In the genomic region with DNA sequence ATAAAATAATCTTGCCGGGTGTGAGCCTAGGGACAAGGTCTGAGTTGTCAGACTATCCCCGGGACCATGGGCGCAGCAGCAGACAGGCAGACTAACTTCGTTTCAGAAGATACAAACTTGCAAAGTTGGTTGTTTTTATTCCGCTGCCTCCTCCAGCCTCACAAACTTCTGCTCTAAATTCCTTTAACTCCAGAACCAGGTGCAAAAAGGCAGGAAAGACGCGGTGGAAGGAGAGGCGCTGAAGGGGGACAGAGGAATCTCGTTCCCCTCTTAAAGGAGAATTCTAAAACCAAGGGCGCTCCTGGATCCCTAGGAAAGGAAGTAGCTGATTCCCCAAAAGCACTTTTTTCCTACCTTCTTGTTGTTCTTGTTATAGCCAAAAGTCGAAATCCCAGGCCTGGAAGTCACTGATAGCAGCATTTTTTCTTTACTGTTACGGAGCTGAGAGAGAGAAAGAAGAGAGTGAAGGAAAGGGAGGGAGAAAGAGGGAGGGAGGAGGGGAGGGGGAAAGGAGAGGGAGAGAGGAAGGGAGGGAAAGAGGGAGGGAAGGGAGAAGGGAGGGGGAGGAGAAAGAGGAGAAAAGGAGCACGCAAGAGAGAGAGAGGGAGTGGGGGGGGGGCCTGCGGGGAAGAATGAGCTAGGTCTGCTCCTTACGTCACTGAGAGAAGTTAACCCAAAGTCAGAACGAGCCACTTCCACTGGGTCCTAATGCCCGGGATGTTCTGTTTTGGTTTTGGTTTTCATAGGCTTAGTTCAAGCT, we compare ENCODE assay signal across 8 mouse cellular contexts. TPM values are rescaled to one million over a fixed set of nuclear protein-coding genes. Genes with fewer than 3 reads are reported as not detected.
DNase-seq lines count a peak whose midpoint lies in the region; ATAC-seq and TF ChIP-seq lines count a peak whose summit lies in the region.

No protein-coding gene starts in this region.

- under 1% methylated on average over 17 of the region's 17 CpGs for WGBS in forebrain, embryonic 14.5 days
- under 1% methylated on average over 17 of the region's 17 CpGs for WGBS in lung, embryonic 14.5 days
- under 1% methylated on average over 17 of the region's 17 CpGs for WGBS in neural tube, embryonic 15.5 days
- WGBS in thymus, adult 2 months: under 1% methylated on average over 17 of the region's 17 CpGs

- no peak for TF ChIP-seq CTCF in MEL (IDR thresholded peaks at IDR 0.05 in 2 of 3, conservative IDR thresholded peaks at IDR 0.05 in 1 of 3; ENCODE audit: control insufficient read depth in 1 of 3, insufficient read depth in 1 of 3, low read depth in 2 of 3, low read length in 3 of 3, poor library complexity in 1 of 3, severe bottlenecking in 1 of 3)
- no peak for TF ChIP-seq CTCF in lung, embryonic 14.5 days (IDR thresholded peaks at IDR 0.05; ENCODE audit: low read depth)
- no peak for TF ChIP-seq CTCF in thymus, adult 2 months (IDR thresholded peaks at IDR 0.05; ENCODE audit: borderline replicate concordance, control insufficient read depth, extremely low read depth, insufficient read depth, low read length, poor library complexity)

- peaks cover 2% of the 10 kb centered on the region; the same call in 1 of the 2 replicates for H3K79me2 ChIP-seq in MEL (ENCODE audit: control insufficient read depth, insufficient read depth, low read length, poor library complexity)

- peak overlapping the region; percentile 90 to 94 for H3K4me3 ChIP-seq in MEL (ENCODE audit: control insufficient read depth in 1 of 2, insufficient read depth in 1 of 2, low read depth in 2 of 2, low read length in 2 of 2)
- H3K4me3 ChIP-seq in forebrain, embryonic 14.5 days (ENCODE audit: low read depth, low read length): peak overlapping the region; percentile 36
- peak overlapping the region; percentile 70 for H3K4me3 ChIP-seq in lung, embryonic 14.5 days (ENCODE audit: low read depth, low read length)
- peak overlapping the region; percentile 49 for H3K4me3 ChIP-seq in neural tube, embryonic 15.5 days (replicated peaks)
- peak overlapping the region; percentile 87 for H3K4me3 ChIP-seq in thymus, adult 2 months (ENCODE audit: control insufficient read depth, insufficient read depth, low read length)

- no peaks in the 10 kb centered on the region for H3K27me3 ChIP-seq in MEL (ENCODE audit: control insufficient read depth in 1 of 2, insufficient read depth in 2 of 2, low read length in 2 of 2)
- no peaks in the 10 kb centered on the region for H3K27me3 ChIP-seq in forebrain, embryonic 14.5 days (replicated peaks; ENCODE audit: control insufficient read depth, insufficient read depth, low read length)
- H3K27me3 ChIP-seq in lung, embryonic 14.5 days (ENCODE audit: insufficient read depth, low read length): no peaks in the 10 kb centered on the region
- H3K27me3 ChIP-seq in neural tube, embryonic 15.5 days (replicated peaks): no peaks in the 10 kb centered on the region
- H3K27me3 ChIP-seq in thymus, adult 2 months (ENCODE audit: control insufficient read depth, insufficient read depth, low read length): no peaks in the 10 kb centered on the region

- H3K9me3 ChIP-seq in MEL (replicated peaks; ENCODE audit: insufficient read depth, low read length): no peaks in the 10 kb centered on the region
- no peaks in the 10 kb centered on the region for H3K9me3 ChIP-seq in forebrain, embryonic 14.5 days (replicated peaks; ENCODE audit: control insufficient read depth, low read length)
- H3K9me3 ChIP-seq in lung, embryonic 14.5 days (ENCODE audit: low read depth, low read length): no peaks in the 10 kb centered on the region
- no peaks in the 10 kb centered on the region for H3K9me3 ChIP-seq in neural tube, embryonic 15.5 days (replicated peaks)

- DNase-seq in MEL (ENCODE audit: low read depth, low spot score): peak; percentile 89
- peak; percentile 57 for DNase-seq in cerebellum, adult 11-12 months
- DNase-seq in forebrain, embryonic 14.5 days (ENCODE audit: low spot score): peak; percentile 92
- peak; percentile 64 for DNase-seq in heart, postnatal 4 days
- DNase-seq in layer of hippocampus, adult 11-12 months (ENCODE audit: low spot score): peak; percentile 46
- DNase-seq in lung, embryonic 14.5 days: peak; percentile 92
- peak; percentile 70 for DNase-seq in thymus, adult 2 months

- H3K4me1 ChIP-seq in MEL (ENCODE audit: control insufficient read depth in 1 of 2, insufficient read depth in 2 of 2, low read length in 2 of 2): peaks cover 0 to 6% of the 10 kb centered on the region in 2 experiments; a peak in 1 of 4 replicates
- peaks cover 8% of the 10 kb centered on the region; the same call in 1 of the 2 replicates for H3K4me1 ChIP-seq in forebrain, embryonic 14.5 days (ENCODE audit: control insufficient read depth, insufficient read depth, low read length)
- H3K4me1 ChIP-seq in lung, embryonic 14.5 days (ENCODE audit: insufficient read depth): peaks cover 10% of the 10 kb centered on the region
- peaks cover 11% of the 10 kb centered on the region for H3K4me1 ChIP-seq in neural tube, embryonic 15.5 days
- peaks cover 6% of the 10 kb centered on the region for H3K4me1 ChIP-seq in thymus, adult 2 months (replicated peaks; ENCODE audit: control insufficient read depth, insufficient read depth, low read length)

- ATAC-seq in forebrain, embryonic 14.5 days: peak; percentile 92
- ATAC-seq in lung, embryonic 14.5 days (ENCODE audit: insufficient read depth): peak; percentile 84
- ATAC-seq in neural tube, embryonic 15.5 days (ENCODE audit: low FRiP score): peak; percentile 87

- TF ChIP-seq RAD21 in MEL (IDR thresholded peaks at IDR 0.05; ENCODE audit: low read depth, low read length): no peak

- H3K27ac ChIP-seq in MEL (ENCODE audit: control insufficient read depth, low read depth, low read length): peak overlapping the region; percentile 43
- H3K27ac ChIP-seq in forebrain, embryonic 14.5 days (ENCODE audit: low read depth, low read length): no peak overlapping the region
- H3K27ac ChIP-seq in lung, embryonic 14.5 days (ENCODE audit: low read depth): peak overlapping the region; percentile 89
- H3K27ac ChIP-seq in neural tube, embryonic 15.5 days (replicated peaks): peak overlapping the region; percentile 78
- H3K27ac ChIP-seq in thymus, adult 2 months (ENCODE audit: control insufficient read depth, insufficient read depth, low read length): peak overlapping the region; percentile 12; the same call in 1 of the 2 replicates

- H3K36me3 ChIP-seq in MEL (ENCODE audit: control insufficient read depth in 1 of 2, insufficient read depth in 2 of 2, low read length in 2 of 2): peaks cover 0 to 8% of the 10 kb centered on the region in 2 experiments; a peak in 2 of 4 replicates
- no peaks in the 10 kb centered on the region for H3K36me3 ChIP-seq in forebrain, embryonic 14.5 days (ENCODE audit: control insufficient read depth, insufficient read depth, low read length)
- no peaks in the 10 kb centered on the region for H3K36me3 ChIP-seq in lung, embryonic 14.5 days (ENCODE audit: insufficient read depth)
- no peaks in the 10 kb centered on the region for H3K36me3 ChIP-seq in neural tube, embryonic 15.5 days
- H3K36me3 ChIP-seq in thymus, adult 2 months (ENCODE audit: control insufficient read depth, insufficient read depth, low read length): no peaks in the 10 kb centered on the region

- peak; percentile 20 to 59; a peak in 3 of 4 replicates for TF ChIP-seq EP300 in MEL (IDR thresholded peaks at IDR 0.05; ENCODE audit: low read depth in 1 of 2, low read length in 2 of 2)

- H3K9ac ChIP-seq in MEL (ENCODE audit: control insufficient read depth, low read depth, low read length, poor library complexity, severe bottlenecking): peak overlapping the region; percentile 76
- peak overlapping the region; percentile 52 for H3K9ac ChIP-seq in forebrain, embryonic 14.5 days (ENCODE audit: low read length)
- peak overlapping the region; percentile 63 for H3K9ac ChIP-seq in lung, embryonic 14.5 days
- peak overlapping the region; percentile 57 for H3K9ac ChIP-seq in neural tube, embryonic 15.5 days (replicated peaks)

- peak overlapping the region; percentile 65 for H3K4me2 ChIP-seq in forebrain, embryonic 14.5 days (ENCODE audit: low read length)
- H3K4me2 ChIP-seq in lung, embryonic 14.5 days: peak overlapping the region; percentile 82
- peak overlapping the region; percentile 79 for H3K4me2 ChIP-seq in neural tube, embryonic 15.5 days

- TF ChIP-seq POLR2A in MEL (IDR thresholded peaks at IDR 0.05; ENCODE audit: control insufficient read depth in 1 of 2, insufficient read depth in 1 of 2, low read depth in 1 of 2, low read length in 2 of 2, poor library complexity in 1 of 2): no peak; a peak in 1 of 4 replicates
- TF ChIP-seq POLR2A in thymus, adult 2 months (IDR thresholded peaks at IDR 0.05; ENCODE audit: control insufficient read depth, extremely low read depth, insufficient read depth, low read length, poor library complexity): no peak

RNA-seq across cellular contexts. Expression of gene Rbms2, which starts 3.9 kb away (rescaled TPM):
- total RNA-seq in MEL (2012; rRNA removed): 5.1 and 5.8 TPM in 2 replicates
- 10 to 100 TPM in 1 of 2 experiments, not detected in 1; 23.5 TPM for polyA plus RNA-seq in MEL (2012; ENCODE audit: insufficient read depth in 1 of 2, insufficient read length in 2 of 2, low read depth in 1 of 2, low replicate concordance in 2 of 2, missing spikeins in 1 of 2)
- 7.4 and 9.6 TPM in 2 replicates for polyA plus RNA-seq in forebrain, embryonic 14.5 days (2014; fragmentation: Nextera tagmentation; extraction: Ambion mirVana)
- 10 to 100 TPM; 95.9 to 97.3 TPM for total RNA-seq in heart, postnatal 4 days (2021)
- 26.5 and 27.6 TPM in 2 replicates for polyA plus RNA-seq in lung, embryonic 14.5 days (2014; fragmentation: Nextera tagmentation; extraction: Ambion mirVana)
- polyA plus RNA-seq in neural tube, embryonic 15.5 days (2015; fragmentation: Nextera tagmentation; extraction: Ambion mirVana): 6.5 and 12.7 TPM in 2 replicates
- polyA plus RNA-seq in thymus, adult 2 months (2012; rRNA removed): 65.3 and 76.2 TPM in 2 replicates

RNA-seq across cellular contexts. Expression of gene Gls2, which starts 18.1 kb away (rescaled TPM):
- 11.8 and 15.6 TPM in 2 replicates for total RNA-seq in MEL (2012; rRNA removed)
- polyA plus RNA-seq in MEL (2012; ENCODE audit: insufficient read depth in 1 of 2, insufficient read length in 2 of 2, low read depth in 1 of 2, low replicate concordance in 2 of 2, missing spikeins in 1 of 2): 10 to 100 TPM in 1 of 2 experiments, not detected in 1; 17.8 TPM
- 0.32 and 0.95 TPM in 2 replicates for polyA plus RNA-seq in forebrain, embryonic 14.5 days (2014; fragmentation: Nextera tagmentation; extraction: Ambion mirVana)
- total RNA-seq in heart, postnatal 4 days (2021): 1 to 10 TPM in 1 of 2 experiments, under 1 TPM in 1; 0.48 to 1.2 TPM
- polyA plus RNA-seq in lung, embryonic 14.5 days (2014; fragmentation: Nextera tagmentation; extraction: Ambion mirVana): 1.8 and 2.3 TPM in 2 replicates
- polyA plus RNA-seq in neural tube, embryonic 15.5 days (2015; fragmentation: Nextera tagmentation; extraction: Ambion mirVana): 2.4 and 2.8 TPM in 2 replicates
- 1.2 and 6.6 TPM in 2 replicates for polyA plus RNA-seq in thymus, adult 2 months (2012; rRNA removed)

RNA-seq across cellular contexts. Expression of gene Spryd4, which starts 35.4 kb away (rescaled TPM):
- total RNA-seq in MEL (2012; rRNA removed): 13.8 and 17.2 TPM in 2 replicates
- polyA plus RNA-seq in MEL (2012; ENCODE audit: insufficient read depth in 1 of 2, insufficient read length in 2 of 2, low read depth in 1 of 2, low replicate concordance in 2 of 2, missing spikeins in 1 of 2): 10 to 100 TPM in 1 of 2 experiments, not detected in 1; 19.6 TPM
- 22.8 and 23.8 TPM in 2 replicates for polyA plus RNA-seq in forebrain, embryonic 14.5 days (2014; fragmentation: Nextera tagmentation; extraction: Ambion mirVana)
- 10 to 100 TPM; 39.6 to 41.5 TPM for total RNA-seq in heart, postnatal 4 days (2021)
- 27.3 and 29.9 TPM in 2 replicates for polyA plus RNA-seq in lung, embryonic 14.5 days (2014; fragmentation: Nextera tagmentation; extraction: Ambion mirVana)
- polyA plus RNA-seq in neural tube, embryonic 15.5 days (2015; fragmentation: Nextera tagmentation; extraction: Ambion mirVana): 25.5 and 25.9 TPM in 2 replicates
- polyA plus RNA-seq in thymus, adult 2 months (2012; rRNA removed): 9.8 and 10.9 TPM in 2 replicates

RNA-seq across cellular contexts. Expression of gene Mip, which starts 49.5 kb away (rescaled TPM):
- not detected in 2 replicates for total RNA-seq in MEL (2012; rRNA removed)
- polyA plus RNA-seq in MEL (2012; ENCODE audit: insufficient read depth in 1 of 2, insufficient read length in 2 of 2, low read depth in 1 of 2, low replicate concordance in 2 of 2, missing spikeins in 1 of 2): under 1 TPM in 1 of 2 experiments, not detected in 1; 0.04 TPM
- 0.19 and 0.22 TPM in 2 replicates for polyA plus RNA-seq in forebrain, embryonic 14.5 days (2014; fragmentation: Nextera tagmentation; extraction: Ambion mirVana)
- total RNA-seq in heart, postnatal 4 days (2021): not detected
- polyA plus RNA-seq in lung, embryonic 14.5 days (2014; fragmentation: Nextera tagmentation; extraction: Ambion mirVana): not detected in 2 replicates
- polyA plus RNA-seq in neural tube, embryonic 15.5 days (2015; fragmentation: Nextera tagmentation; extraction: Ambion mirVana): not detected in 2 replicates
- polyA plus RNA-seq in thymus, adult 2 months (2012; rRNA removed): 0.19 and 0.24 TPM in 2 replicates

RNA-seq across cellular contexts. Expression of gene Timeless, which starts 55.7 kb away (rescaled TPM):
- 49.3 and 50.2 TPM in 2 replicates for total RNA-seq in MEL (2012; rRNA removed)
- 100 to 1,000 TPM in 1 of 2 experiments, 10 to 100 TPM in 1; 89.8 to 627 TPM for polyA plus RNA-seq in MEL (2012; ENCODE audit: insufficient read depth in 1 of 2, insufficient read length in 2 of 2, low read depth in 1 of 2, low replicate concordance in 2 of 2, missing spikeins in 1 of 2)
- polyA plus RNA-seq in forebrain, embryonic 14.5 days (2014; fragmentation: Nextera tagmentation; extraction: Ambion mirVana): 27.2 and 28.3 TPM in 2 replicates
- 10 to 100 TPM; 24.5 to 28.7 TPM for total RNA-seq in heart, postnatal 4 days (2021)
- polyA plus RNA-seq in lung, embryonic 14.5 days (2014; fragmentation: Nextera tagmentation; extraction: Ambion mirVana): 70.2 and 71.5 TPM in 2 replicates
- 20.0 and 25.1 TPM in 2 replicates for polyA plus RNA-seq in neural tube, embryonic 15.5 days (2015; fragmentation: Nextera tagmentation; extraction: Ambion mirVana)
- 21.3 and 29.3 TPM in 2 replicates for polyA plus RNA-seq in thymus, adult 2 months (2012; rRNA removed)

Comparison
In these comparisons a context has a peak if more than half of its experiments do, and no peak if none do; other contexts are left out.
1. H3K4me3 ChIP-seq: peak in every context shown above with its lines; median percentile 92 in MEL; 87 in thymus, adult 2 months; 70 in lung, embryonic 14.5 days; 49 in neural tube, embryonic 15.5 days; 36 in forebrain, embryonic 14.5 days.